Mouse (Mus musculus): ENCODE measurements around the gene Filip1. TPM values are rescaled to one million over a fixed set of nuclear protein-coding genes. Genes with fewer than 3 reads are reported as not detected.

Gene Filip1
- polyA plus RNA-seq, 1 experiment from 2014 or later: 4.2 TPM

DNA sequence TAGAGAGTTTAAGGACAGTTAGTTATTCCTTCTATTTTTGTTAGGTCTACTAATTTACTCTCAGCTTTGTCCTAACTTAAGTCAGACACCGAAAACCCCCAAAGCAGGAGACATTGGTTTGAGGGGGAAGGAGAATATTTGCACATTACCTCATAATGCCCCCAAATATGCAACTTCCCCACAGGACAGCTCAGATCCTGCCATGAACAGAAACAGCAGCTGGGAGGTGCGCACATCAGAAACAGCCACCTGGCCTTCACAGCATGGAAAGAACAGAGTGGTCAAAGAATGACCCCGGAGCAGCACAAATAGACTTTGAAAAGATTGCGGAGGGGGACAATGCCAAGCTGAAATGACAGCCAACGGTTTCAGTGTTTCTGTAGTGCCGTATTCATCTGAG lies 75.1 kb downstream of the Filip1 start:
- no peak for ATAC-seq (ENCODE audit: low FRiP score)

DNA sequence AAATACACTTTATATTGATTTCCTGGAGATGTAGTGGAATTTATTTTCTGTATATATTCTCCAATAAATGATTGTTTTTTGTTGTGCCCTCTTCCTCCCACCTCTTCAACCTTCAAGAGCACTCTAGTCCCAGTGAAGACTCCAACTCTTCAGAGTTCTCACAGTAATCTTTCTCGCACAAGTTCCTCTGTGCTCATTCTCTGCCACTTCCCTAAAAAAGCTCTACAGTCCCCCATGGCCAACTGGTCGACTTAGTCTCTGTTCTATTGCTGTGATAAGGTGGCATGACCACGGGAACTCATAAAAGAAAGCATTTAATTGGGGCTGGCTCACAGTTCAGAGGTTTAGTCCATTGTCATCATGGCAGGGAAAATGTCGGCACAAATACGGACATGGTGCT lies 80.1 kb downstream of the Filip1 start:
- Histone ChIP-seq H3K4me1 (no peaks in the 10 kb centered on the region), H3K9ac (no peak overlapping the region), H3K27ac (no peak overlapping the region), H3K4me3 (no peak overlapping the region), H3K27me3 (no peaks in the 10 kb centered on the region), H3K9me3 (replicated peaks) (no peaks in the 10 kb centered on the region), H3K36me3 (no peaks in the 10 kb centered on the region), H3K4me2 (replicated peaks) (no peak overlapping the region)
- 95% methylated on average over 5 of the region's 5 CpGs for WGBS
- no peak for ATAC-seq (ENCODE audit: low FRiP score)

More for the DNA sequence above, 75.1 kb downstream of the Filip1 start:
- Histone ChIP-seq H3K27ac (no peak overlapping the region), H3K4me3 (no peak overlapping the region), H3K9me3 (replicated peaks) (no peaks in the 10 kb centered on the region), H3K36me3 (no peaks in the 10 kb centered on the region), H3K4me1 (no peaks in the 10 kb centered on the region), H3K27me3 (no peaks in the 10 kb centered on the region), H3K9ac (no peak overlapping the region), H3K4me2 (replicated peaks) (no peak overlapping the region)
- 56% methylated on average over 6 of the region's 6 CpGs for WGBS

DNA sequence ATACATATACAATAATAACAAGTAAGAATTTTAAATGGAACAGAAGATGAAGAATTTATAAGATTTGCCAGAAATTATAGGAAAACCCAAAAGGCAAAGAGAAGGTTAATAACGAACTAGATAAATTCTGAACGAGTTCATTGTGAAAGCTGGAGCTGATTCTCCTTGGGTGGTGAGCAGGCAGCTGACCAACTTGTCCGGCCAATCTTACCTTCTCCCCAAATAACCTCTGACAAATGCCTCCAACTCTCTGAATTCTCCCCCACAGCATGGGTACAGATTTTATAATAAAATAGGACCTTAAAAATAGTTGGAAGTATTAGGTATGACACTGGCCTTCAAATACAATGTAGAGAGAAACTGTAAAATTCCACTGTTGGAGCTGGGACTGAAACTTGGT lies 84.6 kb downstream of the Filip1 start:
- H3K27me3 ChIP-seq: no peaks in the 10 kb centered on the region
- WGBS: 95% methylated on average over 3 of the region's 3 CpGs
- no peak overlapping the region for H3K27ac ChIP-seq

DNA sequence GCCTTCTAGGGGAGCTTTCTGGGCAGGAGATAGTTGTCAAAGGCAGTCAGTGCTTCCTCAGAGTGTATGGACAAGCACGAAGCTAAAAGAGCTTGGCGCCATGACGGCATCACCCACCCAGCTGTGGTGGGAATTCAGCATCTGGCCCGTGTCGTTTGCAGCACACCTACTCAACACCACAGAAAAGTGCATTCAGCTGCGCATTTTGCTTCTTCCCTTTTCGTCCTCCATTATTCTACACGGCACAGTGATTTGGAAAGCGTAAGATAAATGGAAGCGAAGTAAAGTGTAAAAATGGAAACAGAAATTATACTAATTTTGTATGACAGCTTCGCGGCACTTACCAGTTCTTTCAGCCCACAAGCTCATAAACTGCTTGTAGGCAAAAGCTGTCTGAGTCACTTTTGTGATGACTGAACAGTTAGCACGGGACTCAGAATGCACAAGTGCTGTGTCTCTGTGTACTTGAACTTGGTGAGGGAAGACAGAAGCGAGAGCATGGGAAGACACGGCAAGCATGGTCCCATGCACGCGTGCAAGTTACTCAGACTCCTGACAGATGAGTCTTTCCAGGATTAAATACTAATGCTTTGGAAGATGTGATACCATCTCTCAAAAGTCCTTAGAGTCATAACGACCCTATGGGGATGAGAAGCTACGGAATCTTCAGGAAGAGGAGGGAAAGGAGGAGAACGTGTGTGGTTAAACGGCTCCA lies 85.3 kb downstream of the Filip1 start:
- no peaks in the 10 kb centered on the region for H3K9me3 ChIP-seq (replicated peaks)

More for the DNA sequence above, 84.6 kb downstream of the Filip1 start:
- no peaks in the 10 kb centered on the region for H3K36me3 ChIP-seq
- H3K4me3 ChIP-seq: no peak overlapping the region
- no peak overlapping the region for H3K4me2 ChIP-seq (replicated peaks)
- no peak overlapping the region for H3K9ac ChIP-seq
- ATAC-seq (ENCODE audit: low FRiP score): no peak
- no peaks in the 10 kb centered on the region for H3K4me1 ChIP-seq
- no peaks in the 10 kb centered on the region for H3K9me3 ChIP-seq (replicated peaks)

DNA sequence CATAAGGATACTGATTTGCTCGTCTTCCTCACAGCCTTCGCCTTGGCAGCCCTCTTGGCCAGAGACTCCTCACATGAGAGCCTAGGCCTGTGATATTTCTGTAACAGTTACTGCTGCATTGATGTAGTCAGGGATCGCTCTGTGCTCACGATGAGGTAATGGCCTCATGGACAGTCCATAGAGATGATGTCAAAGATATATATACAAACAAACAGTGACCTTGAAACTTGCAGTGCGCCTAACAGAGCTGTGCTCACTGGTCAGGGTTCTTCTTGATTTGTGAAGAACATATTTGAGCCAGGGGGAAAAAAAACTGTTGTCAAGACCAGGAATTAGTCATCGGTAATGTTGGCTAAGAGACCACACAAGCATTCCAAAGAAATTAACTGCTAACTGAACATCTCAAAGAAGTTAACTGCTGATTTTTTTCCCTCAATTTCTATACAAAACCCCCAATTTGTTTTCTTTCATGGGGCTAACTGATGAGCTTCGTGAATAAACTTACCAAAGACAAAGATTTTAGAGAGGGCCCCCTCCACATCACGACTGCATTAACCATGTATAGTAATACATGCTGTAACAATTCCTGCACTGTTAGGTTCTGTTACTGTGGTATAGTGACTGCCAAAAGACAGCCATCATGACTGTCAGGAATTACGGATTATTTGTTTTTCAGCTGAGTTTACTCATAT lies 86.0 kb downstream of the Filip1 start:
- ATAC-seq (ENCODE audit: low FRiP score): no peak
- H3K36me3 ChIP-seq: no peaks in the 10 kb centered on the region
- WGBS: 85% methylated on average over 9 of the region's 9 CpGs

More for the DNA sequence above, 85.3 kb downstream of the Filip1 start:
- no peak overlapping the region for H3K4me2 ChIP-seq (replicated peaks)
- H3K27ac ChIP-seq: no peak overlapping the region
- no peak overlapping the region for H3K4me3 ChIP-seq
- no peak for ATAC-seq (ENCODE audit: low FRiP score)
- no peak overlapping the region for H3K9ac ChIP-seq
- 92% methylated on average over 21 of the region's 21 CpGs for WGBS
- no peaks in the 10 kb centered on the region for H3K27me3 ChIP-seq
- H3K4me1 ChIP-seq: no peaks in the 10 kb centered on the region
- H3K36me3 ChIP-seq: no peaks in the 10 kb centered on the region

DNA sequence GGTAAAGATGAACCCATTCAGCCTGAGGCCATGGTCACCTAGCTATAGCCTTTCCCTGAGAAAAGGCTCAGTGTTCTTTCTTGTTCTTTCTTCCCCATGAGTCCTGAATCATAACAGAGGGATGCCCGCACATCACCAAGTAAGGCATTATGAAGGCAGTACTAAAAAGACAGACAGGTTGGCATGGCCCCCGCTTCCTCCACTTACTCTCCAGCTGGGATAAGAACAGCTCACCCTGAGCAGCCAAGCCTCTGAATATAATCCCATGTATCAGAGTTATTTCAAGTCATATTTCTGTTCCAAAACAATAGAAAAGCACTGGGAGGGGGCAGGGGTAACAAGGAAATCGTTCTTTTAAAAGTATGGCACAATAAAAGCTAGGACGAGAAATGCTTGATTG lies 86.7 kb downstream of the Filip1 start:
- no peak for ATAC-seq (ENCODE audit: low FRiP score)
- H3K27me3 ChIP-seq: no peaks in the 10 kb centered on the region
- H3K4me2 ChIP-seq (replicated peaks): no peak overlapping the region
- H3K27ac ChIP-seq: no peak overlapping the region
- H3K4me3 ChIP-seq: no peak overlapping the region
- WGBS: 78% methylated on average over 4 of the region's 4 CpGs
- H3K9ac ChIP-seq: no peak overlapping the region
- H3K4me1 ChIP-seq: peaks cover 5% of the 10 kb centered on the region
- H3K9me3 ChIP-seq (replicated peaks): no peaks in the 10 kb centered on the region
- H3K36me3 ChIP-seq: no peaks in the 10 kb centered on the region

More for the DNA sequence above, 86.0 kb downstream of the Filip1 start:
- Histone ChIP-seq H3K4me1 (peaks cover 4% of the 10 kb centered on the region; the same call in 1 of the 2 replicates), H3K4me2 (replicated peaks) (no peak overlapping the region), H3K27me3 (no peaks in the 10 kb centered on the region), H3K9me3 (replicated peaks) (no peaks in the 10 kb centered on the region), H3K9ac (no peak overlapping the region), H3K27ac (no peak overlapping the region), H3K4me3 (no peak overlapping the region)

DNA sequence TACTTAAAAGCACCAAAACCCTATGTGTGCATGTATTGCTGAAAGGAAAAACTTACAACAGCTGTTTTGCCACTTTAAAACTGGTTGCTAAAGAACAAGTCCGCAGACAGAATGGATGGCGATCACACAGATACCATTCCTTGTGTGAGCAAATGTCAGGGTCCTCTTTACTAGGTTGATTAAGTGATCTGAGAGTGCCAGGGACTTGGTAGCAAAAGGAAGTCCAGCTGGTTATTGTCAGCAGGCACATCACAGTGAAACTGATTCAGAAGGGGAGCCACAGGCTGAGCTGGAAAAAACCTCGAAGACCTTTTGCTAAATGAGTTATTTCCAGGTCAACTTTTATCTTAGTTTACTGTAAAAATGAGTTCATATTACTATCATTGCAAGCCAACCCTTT lies 89.4 kb downstream of the Filip1 start:
- no peak overlapping the region for H3K27ac ChIP-seq
- peaks cover 14% of the 10 kb centered on the region for H3K4me1 ChIP-seq
- H3K9me3 ChIP-seq (replicated peaks): no peaks in the 10 kb centered on the region
- H3K4me3 ChIP-seq: no peak overlapping the region
- H3K4me2 ChIP-seq (replicated peaks): no peak overlapping the region
- no peak overlapping the region for H3K9ac ChIP-seq
- ATAC-seq (ENCODE audit: low FRiP score): no peak
- WGBS: 82% methylated on average over 3 of the region's 3 CpGs
- no peaks in the 10 kb centered on the region for H3K27me3 ChIP-seq
- no peaks in the 10 kb centered on the region for H3K36me3 ChIP-seq

DNA sequence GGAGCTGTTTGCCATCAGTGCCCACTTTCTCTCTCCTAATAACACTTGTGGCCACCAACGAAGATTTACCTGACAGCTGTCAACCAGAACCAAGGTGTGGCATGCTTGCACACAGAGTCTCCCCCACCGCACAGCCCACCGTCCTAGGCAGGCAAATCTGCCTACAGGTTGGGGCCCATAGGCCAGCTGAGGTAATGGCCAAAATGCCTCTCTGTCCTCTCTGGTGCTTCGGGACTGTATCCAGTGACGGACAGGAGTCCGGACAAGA lies 90.2 kb downstream of the Filip1 start:
- H3K27ac ChIP-seq: no peak overlapping the region
- no peak overlapping the region for H3K4me3 ChIP-seq
- H3K4me1 ChIP-seq: peaks cover 14% of the 10 kb centered on the region
- H3K9me3 ChIP-seq (replicated peaks): no peaks in the 10 kb centered on the region
- H3K36me3 ChIP-seq: no peaks in the 10 kb centered on the region
- ATAC-seq (ENCODE audit: low FRiP score): no peak
- H3K27me3 ChIP-seq: no peaks in the 10 kb centered on the region
- WGBS: 81% methylated on average over 6 of the region's 6 CpGs
- H3K9ac ChIP-seq: no peak overlapping the region
- H3K4me2 ChIP-seq (replicated peaks): no peak overlapping the region

DNA sequence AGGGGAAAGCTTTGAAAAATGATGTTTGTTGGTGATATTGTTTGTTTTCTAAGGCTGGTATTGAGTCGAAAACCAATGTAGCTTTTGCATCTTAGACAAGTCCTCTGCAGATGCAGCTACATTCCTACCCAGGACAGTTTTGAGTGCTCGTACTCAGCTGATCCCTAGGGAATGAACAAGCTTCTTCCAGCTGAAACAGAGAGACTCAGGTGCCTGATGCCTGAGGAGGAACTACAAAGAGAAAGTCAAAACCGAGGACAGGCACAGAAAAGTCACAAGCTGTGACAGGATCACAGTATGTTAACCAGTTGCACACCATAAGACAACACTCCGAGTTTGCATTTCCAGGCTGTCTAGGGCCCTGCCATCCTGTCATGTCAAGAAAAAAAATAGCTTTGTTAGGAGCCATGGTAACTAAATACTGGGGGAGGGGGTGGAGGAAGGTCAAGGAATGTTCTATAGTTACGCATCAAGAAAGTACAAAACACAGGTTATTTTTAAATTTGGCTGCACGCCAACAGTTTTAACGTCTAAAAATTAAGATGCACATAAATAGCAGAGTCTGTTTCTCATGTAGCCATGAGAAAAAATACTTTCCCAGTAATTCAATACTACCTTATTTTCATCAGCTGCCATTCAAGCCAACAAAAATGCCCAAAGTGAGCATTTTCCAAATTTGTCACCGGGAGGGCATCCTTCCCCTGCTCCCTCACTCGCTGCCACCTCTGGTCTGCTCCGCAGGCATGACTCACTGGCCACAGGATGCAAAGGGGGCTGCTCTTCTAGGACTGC lies 90.8 kb downstream of the Filip1 start:
- ATAC-seq (ENCODE audit: low FRiP score): no peak

DNA sequence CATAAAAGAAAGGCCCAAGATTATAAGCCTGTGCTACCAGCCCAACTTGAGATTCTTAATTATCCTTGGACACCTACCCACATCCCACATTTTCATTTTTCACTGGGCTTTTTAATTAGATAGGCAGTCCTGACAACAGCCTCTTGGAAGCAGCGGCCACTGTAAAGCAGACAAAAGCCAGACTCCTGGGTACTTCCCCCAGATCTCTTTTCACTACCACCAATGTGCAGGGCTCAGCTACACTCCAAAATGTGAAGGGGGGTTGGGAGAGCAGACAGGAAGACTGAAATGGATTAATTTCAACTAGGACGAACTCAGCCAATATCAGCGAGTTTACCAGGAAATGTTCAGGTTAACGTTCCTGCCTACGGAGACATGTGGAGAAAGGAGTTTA lies 92.1 kb downstream of the Filip1 start:
- Histone ChIP-seq H3K9me3 (replicated peaks) (no peaks in the 10 kb centered on the region), H3K4me3 (no peak overlapping the region), H3K27me3 (no peaks in the 10 kb centered on the region), H3K36me3 (no peaks in the 10 kb centered on the region), H3K4me2 (replicated peaks) (no peak overlapping the region), H3K27ac (no peak overlapping the region), H3K9ac (no peak overlapping the region), H3K4me1 (peaks cover 14% of the 10 kb centered on the region)
- ATAC-seq (ENCODE audit: low FRiP score): no peak
- WGBS: 72% methylated on average over 5 of the region's 5 CpGs

More for the DNA sequence above, 90.8 kb downstream of the Filip1 start:
- Histone ChIP-seq H3K4me3 (no peak overlapping the region), H3K4me2 (replicated peaks) (no peak overlapping the region), H3K9me3 (replicated peaks) (no peaks in the 10 kb centered on the region), H3K27ac (no peak overlapping the region), H3K36me3 (no peaks in the 10 kb centered on the region), H3K9ac (no peak overlapping the region), H3K4me1 (peaks cover 14% of the 10 kb centered on the region), H3K27me3 (no peaks in the 10 kb centered on the region)
- WGBS: 46% methylated on average over 10 of the region's 10 CpGs

DNA sequence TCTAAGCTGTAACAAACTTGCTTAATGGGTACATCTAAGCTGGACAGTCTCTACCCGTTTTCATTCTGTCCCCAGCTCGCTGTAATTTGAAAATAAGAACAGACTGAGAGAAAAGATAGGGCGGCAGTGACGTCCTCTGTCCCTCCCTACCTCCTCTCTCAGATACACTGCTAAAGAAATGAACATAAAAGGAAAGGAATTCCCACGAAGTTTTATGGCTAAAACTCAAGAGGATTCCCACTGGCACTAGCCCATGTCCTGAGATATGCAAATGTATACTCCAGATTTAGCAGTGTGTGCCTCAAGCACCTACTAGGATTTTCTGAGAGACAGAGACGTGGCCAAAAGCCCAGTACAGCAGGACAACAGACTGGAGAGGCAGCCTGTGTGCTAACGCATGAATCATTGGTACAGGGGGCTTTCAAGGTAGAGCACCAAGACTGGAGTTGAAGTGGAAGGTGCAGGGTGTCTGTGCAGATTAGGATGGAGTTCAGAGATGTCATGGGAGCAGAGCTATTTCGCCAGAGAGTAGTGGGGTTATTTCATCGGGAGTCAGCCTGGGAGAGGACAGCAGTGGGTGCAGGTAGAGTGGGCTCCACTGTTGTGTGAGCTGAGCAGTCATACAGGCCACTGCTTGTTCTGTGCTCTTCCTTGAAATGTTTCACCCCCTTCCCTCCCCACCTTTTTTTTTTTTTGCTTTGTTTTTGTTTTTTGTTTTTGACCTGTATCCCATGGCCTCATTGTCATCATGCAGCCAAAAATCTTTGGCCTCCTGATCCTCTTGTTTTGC lies 92.7 kb downstream of the Filip1 start:
- no peak for ATAC-seq (ENCODE audit: low FRiP score)
- Histone ChIP-seq H3K9me3 (replicated peaks) (no peaks in the 10 kb centered on the region), H3K27ac (no peak overlapping the region), H3K9ac (no peak overlapping the region), H3K4me3 (no peak overlapping the region), H3K36me3 (no peaks in the 10 kb centered on the region), H3K4me1 (peaks cover 14% of the 10 kb centered on the region), H3K4me2 (replicated peaks) (no peak overlapping the region), H3K27me3 (no peaks in the 10 kb centered on the region)
- 73% methylated on average over 9 of the region's 9 CpGs for WGBS

DNA sequence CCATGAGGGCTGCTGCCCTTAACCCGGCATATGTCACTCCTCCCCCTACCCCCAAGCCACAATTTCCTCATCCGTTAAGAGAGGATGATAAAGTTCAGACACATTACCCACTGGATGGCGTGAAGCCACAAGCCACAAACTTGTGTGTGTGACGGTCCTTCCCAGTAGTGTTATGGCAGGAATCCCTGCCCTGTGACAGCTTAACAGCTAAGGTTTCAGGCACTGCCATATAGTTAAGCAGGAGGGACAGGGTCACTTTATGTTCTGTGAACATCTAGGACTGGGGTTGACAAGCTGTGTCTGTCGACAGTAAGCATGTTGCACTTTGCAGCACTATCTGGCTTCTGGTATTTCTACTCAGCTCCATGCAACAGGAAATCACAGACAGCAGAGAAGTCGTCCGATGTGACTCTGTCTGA lies 93.3 kb downstream of the Filip1 start:
- WGBS: 84% methylated on average over 7 of the region's 7 CpGs
- no peaks in the 10 kb centered on the region for H3K36me3 ChIP-seq
- no peak for ATAC-seq (ENCODE audit: low FRiP score)
- H3K27me3 ChIP-seq: no peaks in the 10 kb centered on the region
- H3K9ac ChIP-seq: no peak overlapping the region
- H3K4me2 ChIP-seq (replicated peaks): no peak overlapping the region
- no peak overlapping the region for H3K27ac ChIP-seq
- H3K9me3 ChIP-seq (replicated peaks): no peaks in the 10 kb centered on the region
- no peak overlapping the region for H3K4me3 ChIP-seq
- H3K4me1 ChIP-seq: peaks cover 14% of the 10 kb centered on the region
